Mouse (Mus musculus) macrophage (primary cell): Measurements from ENCODE around the gene Fam189a1. TPM values are rescaled to one million over a fixed set of nuclear protein-coding genes. Genes with fewer than 3 reads are reported as not detected.

Experiments
- H3K27ac ChIP-seq: fragments of 350-480 bp; formaldehyde crosslinking; 2 replicates; pipeline ENCODE4 v1.9.0; 2021
- H3K36me3 ChIP-seq: fragments of 350-480 bp; formaldehyde crosslinking; 2 replicates; pipeline ENCODE4 v1.9.0; 2021; ENCODE audit errors: inconsistent target
- H3K4me3 ChIP-seq: fragments of 350-480 bp; formaldehyde crosslinking; 2 replicates; pipeline ENCODE4 v1.9.0; 2021; ENCODE audit errors: inconsistent target
- H3K79me2 ChIP-seq: fragments of 350-480 bp; formaldehyde crosslinking; 2 replicates; pipeline ENCODE4 v1.9.0; 2021; ENCODE audit errors: inconsistent target
- WGBS: methylation state at CpG from one replicate; pipeline ENCODE4 v1.1.7; 2026; ENCODE audit warnings: inconsistent platforms; ENCODE audit not compliant: missing documents; 5-methylcytosine and 5-hydroxymethylcytosine counted together
- polyA plus RNA-seq: library from polyadenylated mRNA; stranded (reverse); fragments of 250-400 nt; gene quantifications from 3 replicates; pipeline ENCODE4 v1.2.4, GENCODE M21; 2018; ENCODE audit warnings: inconsistent platforms

The Fam189a1 gene
- polyA plus RNA-seq, 1 experiment from 2014 or later, result not detected

GRCm38 (mm10) chr7:65081979-65082777 is 74.2 kb downstream of the Fam189a1 start:
- WGBS, result 73% methylated on average over 6 of the region's 6 CpGs
- H3K79me2 ChIP-seq, result no peaks in the 10 kb centered on the region
- no peaks in the 10 kb centered on the region for H3K36me3 ChIP-seq
- H3K27ac ChIP-seq, result no peak overlapping the region
- no peak overlapping the region for H3K4me3 ChIP-seq

DNA sequence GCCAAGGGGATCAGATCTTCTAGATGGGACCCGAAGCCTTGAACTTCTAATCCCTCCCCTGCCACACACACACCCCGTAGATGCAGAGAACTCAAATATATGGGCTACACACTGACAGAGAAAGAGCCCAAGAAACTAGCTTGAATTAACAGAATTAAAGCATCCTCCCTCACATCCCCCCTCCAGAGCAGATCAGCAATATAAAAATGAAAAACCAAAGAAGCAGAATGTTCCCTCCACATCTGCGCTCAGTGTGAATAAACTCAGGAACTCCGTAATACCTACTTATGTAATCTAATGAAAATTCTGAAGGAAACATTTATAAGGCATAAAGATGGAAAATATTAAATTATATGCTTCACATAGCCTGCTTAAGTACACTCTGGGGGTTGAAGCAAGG is 80.2 kb downstream of the Fam189a1 start:
- 94% methylated on average over 4 of the region's 4 CpGs for WGBS
- H3K36me3 ChIP-seq, result no peaks in the 10 kb centered on the region
- H3K27ac ChIP-seq, result no peak overlapping the region
- no peak overlapping the region for H3K4me3 ChIP-seq
- H3K79me2 ChIP-seq, result no peaks in the 10 kb centered on the region

DNA sequence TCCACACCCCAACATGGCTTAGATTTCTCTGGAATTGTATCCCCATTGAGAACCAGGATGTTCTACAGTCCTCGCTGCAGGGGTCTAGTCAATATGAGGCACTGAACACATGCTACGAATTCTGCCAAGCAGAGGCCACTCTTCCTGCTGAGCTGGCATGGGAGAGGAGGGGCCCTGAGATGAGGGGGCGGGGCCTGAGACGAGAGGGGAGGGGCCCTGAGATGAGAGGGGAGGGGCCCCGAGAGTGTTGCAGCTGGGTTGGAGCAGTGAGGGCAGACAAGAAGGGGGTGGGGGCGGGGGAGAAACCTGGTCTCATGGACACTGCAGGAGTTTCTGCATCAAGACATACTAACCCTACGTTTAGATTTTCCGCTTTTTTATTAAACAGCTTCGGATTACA is 82.2 kb downstream of the Fam189a1 start:
- WGBS, result 60% methylated on average over 9 of the region's 9 CpGs
- Histone ChIP-seq H3K4me3 (no peak overlapping the region), H3K79me2 (no peaks in the 10 kb centered on the region), H3K36me3 (no peaks in the 10 kb centered on the region), H3K27ac (no peak overlapping the region)

DNA sequence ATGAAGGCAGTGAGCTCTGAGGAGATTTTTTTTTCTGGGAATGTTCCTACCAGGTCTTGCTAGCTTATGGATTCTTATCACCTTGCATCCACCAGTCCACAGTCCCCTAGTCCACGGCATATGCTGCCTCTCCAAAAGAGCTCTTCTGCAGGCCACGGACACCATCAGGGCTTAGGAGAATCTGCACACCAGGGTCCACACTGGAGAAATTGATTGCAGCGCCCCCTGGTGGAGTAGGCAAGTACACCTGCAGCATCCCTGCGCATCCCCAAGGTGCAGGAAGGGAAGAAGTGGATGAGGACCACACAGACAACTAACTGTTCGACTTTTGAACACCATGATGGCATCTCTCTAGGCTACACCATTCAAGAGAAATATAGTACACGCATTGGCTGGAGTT is 82.8 kb downstream of the Fam189a1 start:
- no peak overlapping the region for H3K4me3 ChIP-seq
- H3K27ac ChIP-seq, result no peak overlapping the region
- no peaks in the 10 kb centered on the region for H3K79me2 ChIP-seq
- H3K36me3 ChIP-seq, result no peaks in the 10 kb centered on the region
- WGBS, result 25% methylated on average over 6 of the region's 6 CpGs

DNA sequence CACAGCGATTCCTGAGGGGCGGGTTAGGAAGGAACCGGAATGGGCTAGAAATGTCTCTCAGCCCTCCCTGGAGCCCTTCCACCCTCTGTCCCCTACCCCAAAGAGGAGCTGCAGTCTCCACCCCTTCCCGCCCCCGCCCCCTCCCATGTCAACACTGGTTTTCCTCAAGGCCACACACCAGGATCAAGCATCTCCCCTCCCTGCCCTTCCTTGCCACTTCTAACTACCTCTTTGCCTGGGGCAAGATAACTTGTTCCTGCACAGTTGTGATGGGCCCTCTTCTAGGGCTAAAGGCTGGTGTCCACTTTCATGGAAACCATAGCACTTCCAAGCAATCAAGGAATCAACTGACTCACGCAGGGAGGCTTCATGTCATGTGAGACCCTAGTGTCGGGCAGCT is 90.2 kb downstream of the Fam189a1 start:
- H3K79me2 ChIP-seq, result no peaks in the 10 kb centered on the region
- no peak overlapping the region for H3K27ac ChIP-seq
- no peak overlapping the region for H3K4me3 ChIP-seq
- WGBS, result 92% methylated on average over 5 of the region's 7 CpGs
- no peaks in the 10 kb centered on the region for H3K36me3 ChIP-seq

GRCm38 (mm10) chr7:65065457-65065856 is 90.9 kb downstream of the Fam189a1 start:
- Histone ChIP-seq H3K27ac (no peak overlapping the region), H3K4me3 (no peak overlapping the region)
- 95% methylated on average over 7 of the region's 7 CpGs for WGBS

GRCm38 (mm10) chr7:65064638-65065037 is 91.7 kb downstream of the Fam189a1 start:
- Histone ChIP-seq H3K4me3 (no peak overlapping the region), H3K36me3 (no peaks in the 10 kb centered on the region), H3K79me2 (no peaks in the 10 kb centered on the region), H3K27ac (no peak overlapping the region)
- WGBS, result 56% methylated on average over 3 of the region's 5 CpGs

More at GRCm38 (mm10) chr7:65065457-65065856, 90.9 kb downstream of the Fam189a1 start:
- H3K79me2 ChIP-seq, result no peaks in the 10 kb centered on the region
- no peaks in the 10 kb centered on the region for H3K36me3 ChIP-seq

- 69% methylated on average over 3 of the region's 3 CpGs for WGBS
- H3K36me3 ChIP-seq, result no peaks in the 10 kb centered on the region
- H3K27ac ChIP-seq, result no peak overlapping the region
- H3K4me3 ChIP-seq, result no peak overlapping the region
- H3K79me2 ChIP-seq, result no peaks in the 10 kb centered on the region
Measured at GRCm38 (mm10) chr7:65064096-65064495, 92.3 kb downstream of the Fam189a1 start.

DNA sequence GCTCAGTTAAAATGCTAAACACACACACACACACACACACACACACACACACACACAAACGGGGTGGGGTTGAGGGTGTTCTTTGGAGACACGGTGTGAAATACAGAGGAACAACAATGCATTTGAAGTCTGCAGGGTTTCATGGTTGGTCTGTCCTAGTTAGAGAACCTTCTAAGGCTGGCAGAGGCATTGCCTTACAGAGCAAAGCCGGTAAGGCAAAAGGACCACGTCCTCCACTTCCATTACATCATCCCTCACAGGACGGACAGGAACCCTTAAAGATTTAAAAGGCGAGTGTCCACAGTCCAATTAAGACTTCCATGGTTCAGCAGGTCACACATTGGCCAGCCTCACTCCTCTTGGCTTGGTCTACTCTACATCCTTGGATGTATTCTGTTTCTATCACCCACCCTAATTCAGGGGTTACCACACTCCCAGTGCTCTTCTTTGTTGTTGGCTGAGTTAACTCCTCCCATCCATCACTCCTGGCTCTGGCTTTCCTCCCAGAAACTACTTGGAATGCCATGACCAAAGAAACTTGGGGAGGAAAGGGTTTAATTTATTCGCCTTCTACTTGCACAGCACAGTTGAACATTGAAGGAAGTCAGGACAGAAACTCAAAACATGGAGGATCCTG is 96.1 kb downstream of the Fam189a1 start:
- no peaks in the 10 kb centered on the region for H3K79me2 ChIP-seq
- H3K27ac ChIP-seq, result no peak overlapping the region
- 81% methylated on average over 5 of the region's 7 CpGs for WGBS
- no peak overlapping the region for H3K4me3 ChIP-seq
- no peaks in the 10 kb centered on the region for H3K36me3 ChIP-seq

GRCm38 (mm10) chr7:65056864-65057263 is 99.5 kb downstream of the Fam189a1 start:
- no peak overlapping the region for H3K27ac ChIP-seq
- H3K79me2 ChIP-seq, result no peaks in the 10 kb centered on the region
- no peak overlapping the region for H3K4me3 ChIP-seq
- WGBS, result 100% methylated on average over 5 of the region's 6 CpGs
- H3K36me3 ChIP-seq, result no peaks in the 10 kb centered on the region

- WGBS, result 82% methylated on average over 1 of the region's 1 CpGs
- no peaks in the 10 kb centered on the region for H3K79me2 ChIP-seq
- no peaks in the 10 kb centered on the region for H3K36me3 ChIP-seq
- H3K27ac ChIP-seq, result no peak overlapping the region
- no peak overlapping the region for H3K4me3 ChIP-seq
Measured at GRCm38 (mm10) chr7:65051986-65052385, 104.4 kb downstream of the Fam189a1 start.

GRCm38 (mm10) chr7:65049236-65049954 is 107.0 kb downstream of the Fam189a1 start:
- no peaks in the 10 kb centered on the region for H3K79me2 ChIP-seq
- H3K4me3 ChIP-seq, result no peak overlapping the region
- H3K36me3 ChIP-seq, result no peaks in the 10 kb centered on the region
- WGBS, result 94% methylated on average over 17 of the region's 18 CpGs
- H3K27ac ChIP-seq, result no peak overlapping the region

DNA sequence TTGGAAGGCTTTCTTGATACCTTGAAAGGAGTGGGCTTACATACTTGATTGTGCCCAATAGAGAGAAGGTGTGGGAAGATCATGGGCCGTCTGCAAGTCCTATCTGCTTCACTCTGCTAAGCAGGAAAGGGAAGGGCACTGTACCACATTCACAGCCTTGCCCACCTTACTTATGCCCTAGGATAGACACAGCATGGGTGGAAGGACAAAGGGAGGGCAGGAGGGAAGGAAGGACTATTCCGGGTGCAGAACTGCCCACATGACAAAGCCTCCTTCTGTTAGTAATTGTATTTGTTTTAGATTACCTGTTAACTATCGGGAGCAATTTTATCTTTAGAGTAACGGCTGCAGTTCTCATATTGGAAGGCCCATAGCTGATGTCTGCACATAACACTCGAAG is 108.7 kb downstream of the Fam189a1 start:
- Histone ChIP-seq H3K79me2 (no peaks in the 10 kb centered on the region), H3K4me3 (no peak overlapping the region), H3K36me3 (no peaks in the 10 kb centered on the region), H3K27ac (no peak overlapping the region)
- 89% methylated on average over 5 of the region's 5 CpGs for WGBS

DNA sequence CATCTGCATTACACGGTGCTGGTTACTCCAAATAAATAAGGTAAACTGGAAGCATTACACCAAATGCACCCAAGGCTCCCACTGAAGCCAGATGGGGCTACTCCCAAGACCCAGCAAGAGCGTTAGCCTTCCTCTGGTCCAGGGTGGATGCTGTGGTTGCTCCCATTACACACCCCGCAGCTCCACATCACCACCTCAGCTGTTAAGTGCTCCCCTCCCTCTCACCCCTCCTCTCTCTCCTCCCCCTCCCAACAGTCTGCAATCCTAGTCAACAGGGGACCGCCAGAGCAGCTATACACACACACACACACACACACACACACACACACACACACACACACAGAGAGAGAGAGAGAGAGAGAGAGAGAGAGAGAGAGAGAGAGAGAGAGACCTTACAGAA is 109.7 kb downstream of the Fam189a1 start:
- Histone ChIP-seq H3K79me2 (no peaks in the 10 kb centered on the region), H3K4me3 (no peak overlapping the region), H3K27ac (no peak overlapping the region), H3K36me3 (no peaks in the 10 kb centered on the region)
- 86% methylated on average over 3 of the region's 4 CpGs for WGBS

GRCm38 (mm10) chr7:65044280-65044679 is 112.1 kb downstream of the Fam189a1 start:
- no peak overlapping the region for H3K4me3 ChIP-seq
- H3K79me2 ChIP-seq, result no peaks in the 10 kb centered on the region
- 53% methylated on average over 6 of the region's 6 CpGs for WGBS
- no peak overlapping the region for H3K27ac ChIP-seq
- no peaks in the 10 kb centered on the region for H3K36me3 ChIP-seq
